Mouse (Mus musculus) ES-Bruce4 (cell line): Measurements from ENCODE around the gene Cckbr.
"Not testable (repeated sequence)": the region's sequence is repeated elsewhere in the genome, so short reads cannot be mapped to it uniquely, and the experiment has no call there.

ENCODE experiments used
- CTCF ChIP-seq: IDR thresholded peaks from one replicate; pipeline ENCODE4 v1.8.1; 2011; ENCODE audit warnings: low read depth, low read length
- EP300 ChIP-seq: IDR thresholded peaks from 2 replicates; pipeline ENCODE4 v1.6.1; 2011; ENCODE audit warnings: low read depth, low read length; ENCODE audit not compliant: insufficient read depth
- POLR2A ChIP-seq: IDR thresholded peaks from one replicate; pipeline ENCODE4 v1.8.1; 2011; ENCODE audit warnings: low read length; ENCODE audit not compliant: insufficient read depth

- TF ChIP-seq POLR2A, CTCF, EP300: not testable (repeated sequence)
Observed at GRCm38 (mm10) chr7:105453345-105453744, 27.8 kb downstream of the Cckbr start.
